Mouse (Mus musculus): Measurements from ENCODE around the gene Sprr2f. TPM values are rescaled to one million over a fixed set of nuclear protein-coding genes. Genes with fewer than 3 reads are reported as not detected.

Gene Sprr2f
- polyA plus RNA-seq, 1 experiment from 2014 or later: not detected

Other genes with a start within 250 kb of the Sprr2f start
- gene Prr9, start 241.2 kb upstream of the Sprr2f start, polyA plus RNA-seq (2015; fragmentation: Nextera tagmentation; extraction: Ambion mirVana): not detected in 2 replicates
- not detected in 2 replicates for gene Lelp1, start 222.4 kb upstream of the Sprr2f start, polyA plus RNA-seq (2015; fragmentation: Nextera tagmentation; extraction: Ambion mirVana)
- gene Sprr2a1, start 149.4 kb upstream of the Sprr2f start, polyA plus RNA-seq (2015; fragmentation: Nextera tagmentation; extraction: Ambion mirVana): 9.5 and 12.7 TPM in 2 replicates
- 541 and 1,085 TPM in 2 replicates for gene Sprr2a2, start 149.3 kb upstream of the Sprr2f start, polyA plus RNA-seq (2015; fragmentation: Nextera tagmentation; extraction: Ambion mirVana)
- 44.5 and 82.4 TPM in 2 replicates for gene Sprr2a3, start 79.8 kb upstream of the Sprr2f start, polyA plus RNA-seq (2015; fragmentation: Nextera tagmentation; extraction: Ambion mirVana)
- 0.23 TPM in 1 of 2 replicates, not detected in the other for gene Sprr2b, start 48.6 kb upstream of the Sprr2f start, polyA plus RNA-seq (2015; fragmentation: Nextera tagmentation; extraction: Ambion mirVana)
- gene Sprr2d, start 26.0 kb upstream of the Sprr2f start, polyA plus RNA-seq (2015; fragmentation: Nextera tagmentation; extraction: Ambion mirVana): 0.68 TPM in 1 of 2 replicates, not detected in the other
- not detected in 2 replicates for gene Sprr2e, start 13.0 kb upstream of the Sprr2f start, polyA plus RNA-seq (2015; fragmentation: Nextera tagmentation; extraction: Ambion mirVana)
- gene Sprr2h, start 20.5 kb downstream of the Sprr2f start, polyA plus RNA-seq (2015; fragmentation: Nextera tagmentation; extraction: Ambion mirVana): 0.21 TPM in 1 of 2 replicates, not detected in the other
- gene Sprr2i, start 42.8 kb downstream of the Sprr2f start, polyA plus RNA-seq (2015; fragmentation: Nextera tagmentation; extraction: Ambion mirVana): 0.60 TPM in 1 of 2 replicates, not detected in the other
- gene Sprr2j-ps, start 52.9 kb downstream of the Sprr2f start, polyA plus RNA-seq (2015; fragmentation: Nextera tagmentation; extraction: Ambion mirVana): 1.2 TPM in 1 of 2 replicates, not detected in the other
- gene Gm9774, start 64.2 kb downstream of the Sprr2f start, polyA plus RNA-seq (2015; fragmentation: Nextera tagmentation; extraction: Ambion mirVana): 7.3 and 25.4 TPM in 2 replicates
- gene Sprr2k, start 67.4 kb downstream of the Sprr2f start, polyA plus RNA-seq (2015; fragmentation: Nextera tagmentation; extraction: Ambion mirVana): 0.73 TPM in 1 of 2 replicates, not detected in the other
- 1.6 TPM in 1 of 2 replicates, not detected in the other for gene Sprr1b, start 73.6 kb downstream of the Sprr2f start, polyA plus RNA-seq (2015; fragmentation: Nextera tagmentation; extraction: Ambion mirVana)
- gene Sprr3, start 93.5 kb downstream of the Sprr2f start, polyA plus RNA-seq (2015; fragmentation: Nextera tagmentation; extraction: Ambion mirVana): 30.3 and 125 TPM in 2 replicates
- gene Sprr1a, start 120.7 kb downstream of the Sprr2f start, polyA plus RNA-seq (2015; fragmentation: Nextera tagmentation; extraction: Ambion mirVana): 69.5 and 186 TPM in 2 replicates
- gene Sprr4, start 135.3 kb downstream of the Sprr2f start, polyA plus RNA-seq (2015; fragmentation: Nextera tagmentation; extraction: Ambion mirVana): not detected in 2 replicates
- gene 2310046K23Rik, start 169.3 kb downstream of the Sprr2f start, polyA plus RNA-seq (2015; fragmentation: Nextera tagmentation; extraction: Ambion mirVana): not detected in 2 replicates
- 0.41 and 1.2 TPM in 2 replicates for gene Ivl, start 208.5 kb downstream of the Sprr2f start, polyA plus RNA-seq (2015; fragmentation: Nextera tagmentation; extraction: Ambion mirVana)
- gene Smcp, start 223.8 kb downstream of the Sprr2f start, polyA plus RNA-seq (2015; fragmentation: Nextera tagmentation; extraction: Ambion mirVana): 0.67 TPM in 1 of 2 replicates, not detected in the other
- gene 2210017I01Rik, start 242.3 kb downstream of the Sprr2f start, polyA plus RNA-seq (2015; fragmentation: Nextera tagmentation; extraction: Ambion mirVana): not detected in 2 replicates

Measured in stomach, embryonic 15.5 days (tissue).